Mouse (Mus musculus) Muller cell, postnatal 12 days (primary cell): ENCODE measurements around the gene Pcdh9.

Experiments used
- DNase-seq: peaks from one replicate; pipeline ENCODE4 v3.0.0-alpha.2; 2015; ENCODE audit errors: inconsistent ontology term

Gene Pcdh9

DNA sequence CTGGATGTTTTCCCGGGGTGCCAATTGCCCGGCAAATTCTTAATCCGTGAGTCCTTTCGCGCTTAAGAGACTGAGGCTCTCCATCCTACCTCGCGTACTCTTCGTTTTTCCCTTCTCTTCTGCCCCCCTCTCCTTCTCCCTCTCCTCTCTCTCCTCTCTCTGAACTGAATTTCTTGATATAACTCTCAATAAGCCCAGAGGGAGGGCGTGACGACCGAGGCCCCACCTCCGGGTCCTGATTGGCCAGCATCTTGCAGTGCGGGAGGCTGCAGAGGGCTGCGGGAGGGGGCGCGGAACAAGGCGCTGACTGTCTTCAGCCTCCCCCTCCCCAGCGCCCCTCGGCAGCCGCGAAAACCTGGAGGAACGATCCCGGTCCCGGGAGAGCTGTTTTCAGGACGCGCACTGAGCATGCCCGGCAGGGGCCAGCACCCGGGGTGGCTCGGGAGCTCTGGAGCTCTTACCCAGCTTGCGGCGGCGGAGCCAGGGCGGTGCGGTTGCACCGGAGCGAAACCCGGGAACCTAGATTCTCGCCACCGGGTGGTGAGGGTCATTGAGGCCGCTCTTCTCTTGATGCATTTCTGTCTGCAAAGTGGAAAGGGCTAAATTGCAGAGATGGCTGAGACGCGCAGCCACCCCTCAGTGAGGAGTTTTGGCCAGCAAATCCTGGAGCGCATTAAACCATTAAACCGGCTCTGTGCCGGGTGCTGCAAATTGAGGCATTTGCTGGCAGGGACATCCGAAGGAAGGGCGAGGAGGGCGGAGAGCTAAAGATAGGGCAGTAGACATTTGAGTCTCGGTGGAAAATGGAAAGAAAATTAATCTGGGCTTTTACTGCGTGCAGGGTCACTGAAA is at the start of gene Pcdh9:
Gene Pcdh9, minus strand, starts transcription at position 161 of the 852 bp plus-strand sequence.
- peak; percentile 99 for DNase-seq

DNA sequence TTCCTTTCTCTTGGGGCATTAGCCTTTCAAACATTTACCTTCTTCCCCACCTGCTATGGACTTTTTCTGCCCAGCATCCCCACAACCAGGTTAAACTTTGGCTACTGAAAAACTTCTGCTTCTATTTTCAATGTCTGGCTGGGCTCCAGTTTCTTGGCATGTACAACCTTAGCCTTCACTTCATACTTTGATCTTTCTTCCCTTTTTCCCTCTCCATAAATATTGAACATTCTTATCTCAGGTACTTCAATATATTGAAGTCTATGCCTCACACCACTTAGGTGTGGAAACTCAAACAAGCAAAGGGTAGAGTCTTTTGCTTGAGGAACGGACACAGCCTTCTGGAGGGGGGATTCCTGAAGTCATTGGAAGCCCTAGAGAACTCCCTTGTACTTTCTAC is 16.4 kb upstream of the Pcdh9 start:
- no peak for DNase-seq

DNA sequence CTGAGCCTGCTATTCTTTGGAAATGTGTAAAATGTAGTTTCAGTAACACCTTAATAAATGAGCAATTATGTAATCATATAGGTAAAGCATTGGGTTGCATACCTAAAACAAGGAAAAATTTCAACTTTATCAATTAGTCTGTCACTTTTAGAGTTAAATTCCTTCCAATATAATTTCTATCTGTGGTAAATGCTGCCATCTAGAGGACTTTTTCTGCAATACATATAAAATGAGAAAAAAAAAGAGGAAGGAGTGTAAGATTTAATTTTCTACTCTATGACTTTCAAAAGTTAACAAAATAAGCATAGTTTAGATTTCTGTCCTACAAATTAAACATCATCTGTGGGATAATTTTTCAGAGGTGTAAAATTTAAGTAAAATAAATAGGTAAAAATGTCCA is 8.1 kb upstream of the Pcdh9 start:
- peak; percentile 27 for DNase-seq

DNA sequence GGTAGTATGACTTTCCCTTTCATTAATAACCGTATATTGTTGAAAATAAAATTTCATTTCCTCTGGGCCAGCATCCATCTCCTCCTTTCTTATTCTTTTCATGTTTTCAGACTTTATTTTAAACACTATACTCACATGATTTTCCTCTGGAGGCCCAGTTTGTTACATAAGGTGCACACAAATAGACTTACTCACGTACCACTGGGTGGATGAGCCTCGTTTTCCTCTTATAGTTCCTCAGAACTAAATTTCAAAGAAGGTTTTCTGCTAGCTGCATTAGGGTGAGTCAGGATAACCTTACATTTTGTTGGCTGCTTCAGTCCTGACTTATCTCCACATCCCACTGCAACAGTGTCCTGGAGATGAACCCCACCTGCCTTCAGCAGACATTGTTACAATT is 4.7 kb upstream of the Pcdh9 start:
- no peak for DNase-seq

DNA sequence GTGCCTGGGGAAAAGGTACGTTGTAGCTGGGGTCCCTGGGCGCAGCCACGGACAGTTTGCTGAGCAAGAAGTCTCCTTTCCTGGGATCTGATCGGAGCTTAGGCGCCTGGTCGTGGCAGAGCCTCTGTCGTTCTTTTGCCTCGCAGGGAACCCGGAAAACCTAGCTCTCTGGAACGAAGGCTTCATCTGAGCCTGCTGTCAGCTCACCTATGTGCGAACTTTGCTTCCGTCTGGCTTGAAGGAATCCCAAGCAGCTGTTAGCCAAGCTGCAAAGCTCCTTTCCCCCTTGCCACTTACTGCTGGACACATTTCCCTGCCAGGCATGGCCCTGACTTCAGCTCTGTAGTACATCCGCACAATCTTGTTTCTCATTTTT is 880 bp upstream of the Pcdh9 start:
- DNase-seq: no peak

DNA sequence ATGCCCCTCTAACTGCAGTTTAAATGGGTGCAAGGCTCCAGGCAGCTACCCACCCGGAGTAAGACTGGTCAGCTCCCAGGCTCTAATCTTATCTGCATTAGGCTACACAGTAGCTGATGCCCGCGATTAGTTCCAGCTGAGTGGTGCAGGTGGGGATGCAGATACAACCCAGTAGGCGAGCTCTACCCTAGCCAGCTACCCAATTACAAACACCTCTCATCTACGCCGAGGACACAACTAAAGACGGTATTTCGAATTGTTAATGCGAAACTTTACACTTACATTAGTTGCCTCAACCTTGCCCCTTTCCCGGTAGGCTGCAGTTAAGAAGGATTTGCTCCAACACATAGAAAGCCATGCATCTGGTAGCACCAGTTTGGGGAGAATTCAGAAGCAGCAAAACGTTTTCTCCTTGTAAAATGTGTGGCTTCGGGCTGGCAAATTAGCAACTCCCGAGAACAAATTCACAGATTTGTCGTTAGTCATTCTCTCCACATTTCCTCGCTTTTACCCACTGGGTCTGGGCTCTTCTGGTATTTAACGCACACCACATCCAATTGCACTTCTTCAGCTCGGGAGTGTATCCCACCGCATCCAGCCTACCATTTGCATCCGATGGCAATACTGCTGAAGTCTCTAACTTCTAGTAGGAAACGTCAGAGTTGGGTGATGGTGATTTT is 500 bp downstream of the Pcdh9 start:
- no peak for DNase-seq

DNA sequence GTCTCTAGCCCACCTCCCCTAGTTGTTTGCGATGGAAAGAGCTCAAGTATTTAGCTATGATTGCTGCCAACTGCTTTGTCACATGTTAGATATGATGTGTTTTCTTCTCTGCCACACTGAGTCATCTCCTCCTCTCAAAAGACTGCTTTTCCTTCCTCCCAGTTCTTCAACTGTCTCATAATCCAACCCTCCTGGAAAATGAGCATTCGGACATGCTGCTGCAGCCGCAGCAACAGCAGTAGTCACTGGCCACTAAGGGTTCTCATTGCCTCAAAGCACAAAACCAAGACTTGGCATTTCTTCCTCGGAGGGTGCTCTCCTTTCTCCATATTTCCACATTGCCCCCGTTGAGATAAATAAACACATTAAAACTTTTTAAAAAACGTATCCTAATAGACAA is 1.2 kb downstream of the Pcdh9 start:
- peak; percentile 36 for DNase-seq

DNA sequence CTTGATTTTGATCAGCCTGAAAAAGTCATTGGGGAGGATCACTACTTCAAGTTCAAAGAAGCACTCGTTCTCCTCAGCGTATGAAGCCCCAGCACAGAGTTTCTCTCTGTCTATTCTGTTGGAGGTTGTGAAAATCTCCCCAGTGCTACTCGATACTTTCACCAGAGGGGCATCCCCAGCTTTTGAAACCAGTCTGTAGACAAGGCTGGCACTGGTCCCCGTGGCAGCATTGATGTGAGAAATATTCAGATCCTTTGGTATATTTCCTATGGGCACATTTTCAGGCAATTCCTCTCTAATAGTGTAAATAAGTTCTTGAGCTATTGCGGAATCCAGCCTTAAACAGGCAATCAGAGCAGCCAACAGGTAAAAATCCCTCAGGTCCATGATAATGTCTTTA is 2.1 kb downstream of the Pcdh9 start:
- DNase-seq: no peak

DNA sequence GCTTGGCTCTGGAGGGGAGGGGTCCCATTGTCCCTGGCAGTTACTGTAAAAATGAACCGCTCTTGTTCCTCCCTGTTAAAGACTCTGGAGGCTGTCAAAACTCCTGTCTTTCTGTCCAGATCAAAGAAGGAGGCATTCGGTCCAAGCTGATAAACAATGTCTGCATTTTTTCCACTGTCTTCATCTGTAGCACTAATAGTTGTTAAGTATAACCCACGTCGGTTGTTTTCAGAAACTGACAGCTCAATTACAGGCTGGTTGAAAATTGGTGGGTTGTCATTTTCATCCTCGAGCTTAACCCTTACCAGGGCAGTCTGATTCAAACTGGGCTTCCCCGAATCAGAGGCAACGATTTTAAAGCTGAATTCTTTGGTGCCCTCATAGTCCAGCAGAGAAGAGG is 3.4 kb downstream of the Pcdh9 start:
- no peak for DNase-seq

DNA sequence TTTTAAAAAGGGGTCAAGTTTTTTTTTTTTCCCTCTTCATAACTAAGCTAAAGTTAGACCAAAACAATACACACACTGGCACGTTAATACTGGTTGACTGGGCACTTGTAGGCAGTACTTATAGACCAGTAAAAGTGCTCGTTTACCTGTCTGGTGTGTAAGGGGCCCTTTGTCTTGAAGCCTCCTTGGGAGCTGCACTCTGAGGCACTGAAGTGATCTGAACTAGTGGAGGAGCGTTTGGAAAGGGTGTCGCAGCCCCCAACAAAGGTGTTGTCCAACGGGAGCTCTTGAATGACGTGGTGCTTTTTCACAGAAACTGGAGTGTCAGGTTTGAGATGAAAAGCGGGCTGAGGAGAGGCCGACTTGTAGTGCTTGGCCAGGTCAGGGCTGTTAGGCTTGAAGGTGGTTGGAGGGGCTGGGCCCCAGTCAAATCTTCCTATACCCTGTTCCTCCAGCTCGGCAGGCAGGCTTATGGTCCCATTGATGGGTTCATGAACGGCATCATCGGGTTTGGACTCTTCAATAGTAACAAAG is 4.9 kb downstream of the Pcdh9 start:
- DNase-seq: no peak

DNA sequence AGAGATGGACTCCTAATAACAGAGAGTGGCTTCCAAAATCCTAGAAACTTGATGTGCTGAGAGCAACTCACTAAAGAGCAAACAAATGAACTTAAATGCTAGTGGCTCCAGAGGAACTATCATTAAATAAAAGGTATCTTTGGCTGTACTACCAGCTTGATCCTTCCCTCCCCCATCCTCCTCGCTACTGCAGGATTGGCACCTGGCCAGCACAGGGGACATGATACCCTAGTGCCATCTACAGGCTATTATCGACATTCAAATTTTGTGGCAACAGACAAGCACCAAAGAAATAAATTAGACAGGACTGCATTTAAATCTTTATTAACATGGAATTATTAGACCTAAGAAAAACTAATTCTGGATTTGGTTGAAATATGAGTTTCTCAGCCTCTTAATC is 6.0 kb downstream of the Pcdh9 start:
- DNase-seq: peak; percentile 70

DNA sequence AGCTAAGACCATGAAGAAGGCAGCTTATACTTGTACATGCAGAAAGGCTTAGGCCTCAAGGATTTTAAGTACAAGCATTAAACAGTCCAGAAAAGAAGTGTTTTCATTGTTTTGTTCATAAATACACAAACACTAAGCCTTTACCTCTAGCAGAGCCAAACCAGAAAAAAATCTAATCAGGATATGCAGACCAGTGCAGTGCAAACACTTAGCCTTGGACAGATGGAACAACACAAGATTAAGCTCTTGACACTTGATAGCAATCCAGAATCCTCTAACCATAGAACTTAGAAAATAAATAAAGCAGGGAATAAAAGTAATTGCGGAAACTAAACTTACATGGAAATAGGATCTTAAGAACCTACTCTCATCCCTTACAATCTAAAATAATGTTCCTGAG is 10.4 kb downstream of the Pcdh9 start:
- no peak for DNase-seq

DNA sequence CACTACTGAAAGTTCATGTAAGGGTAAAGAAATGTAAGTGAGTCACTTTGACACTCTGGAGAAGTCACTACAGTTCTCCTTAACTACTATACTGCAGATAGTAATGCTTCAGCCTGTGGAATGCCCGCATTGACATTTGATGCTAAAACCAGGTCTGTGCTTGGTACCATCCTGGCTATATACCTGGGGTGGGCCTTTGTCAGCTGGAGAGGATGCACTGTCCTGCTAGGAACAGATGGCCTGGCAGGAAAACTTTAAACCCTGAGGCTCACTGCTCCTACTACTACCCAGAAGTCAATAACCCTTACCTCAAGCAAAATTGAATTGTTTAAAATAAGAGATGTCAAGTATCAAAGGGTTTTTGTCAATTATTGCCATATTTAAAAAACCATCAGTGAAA is 14.5 kb downstream of the Pcdh9 start:
- no peak for DNase-seq

DNA sequence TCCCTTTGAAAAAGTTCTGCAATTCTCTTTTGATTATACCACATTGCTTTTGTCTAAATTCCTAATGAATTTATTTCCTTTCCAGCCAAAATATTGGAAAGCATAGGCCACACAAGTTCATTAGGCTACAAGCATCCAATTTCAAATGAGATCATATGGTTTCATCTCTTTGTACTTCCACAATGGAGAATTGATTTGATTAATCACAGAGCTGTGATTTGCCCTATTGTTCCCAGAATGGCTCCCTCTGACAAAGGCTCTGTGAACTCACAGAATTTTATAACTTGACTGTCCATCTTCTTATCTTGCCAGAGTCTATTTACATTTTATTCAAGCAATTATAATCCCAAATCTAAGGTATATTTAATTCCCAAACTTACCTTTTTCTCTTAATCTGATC is 22.3 kb downstream of the Pcdh9 start:
- DNase-seq: no peak

DNA sequence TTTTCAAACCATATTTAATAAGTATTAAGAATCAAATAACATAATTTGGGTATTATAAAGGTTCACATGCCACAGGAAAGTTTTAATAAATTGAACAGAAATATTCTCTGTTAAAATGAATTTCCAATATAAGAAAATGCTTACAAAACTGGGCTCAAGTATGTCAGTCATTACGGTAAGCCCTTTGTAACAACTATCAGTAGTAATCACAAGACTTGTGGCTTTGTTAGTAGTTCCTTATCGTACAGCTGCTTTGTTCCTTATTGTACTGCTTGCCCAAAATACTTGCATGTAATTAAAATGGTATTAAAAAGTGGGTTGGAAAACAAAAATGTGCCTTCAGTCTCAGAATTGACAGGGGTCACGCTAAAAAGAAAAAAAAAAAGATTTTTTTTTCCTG is 32.4 kb downstream of the Pcdh9 start:
- DNase-seq: no peak

DNA sequence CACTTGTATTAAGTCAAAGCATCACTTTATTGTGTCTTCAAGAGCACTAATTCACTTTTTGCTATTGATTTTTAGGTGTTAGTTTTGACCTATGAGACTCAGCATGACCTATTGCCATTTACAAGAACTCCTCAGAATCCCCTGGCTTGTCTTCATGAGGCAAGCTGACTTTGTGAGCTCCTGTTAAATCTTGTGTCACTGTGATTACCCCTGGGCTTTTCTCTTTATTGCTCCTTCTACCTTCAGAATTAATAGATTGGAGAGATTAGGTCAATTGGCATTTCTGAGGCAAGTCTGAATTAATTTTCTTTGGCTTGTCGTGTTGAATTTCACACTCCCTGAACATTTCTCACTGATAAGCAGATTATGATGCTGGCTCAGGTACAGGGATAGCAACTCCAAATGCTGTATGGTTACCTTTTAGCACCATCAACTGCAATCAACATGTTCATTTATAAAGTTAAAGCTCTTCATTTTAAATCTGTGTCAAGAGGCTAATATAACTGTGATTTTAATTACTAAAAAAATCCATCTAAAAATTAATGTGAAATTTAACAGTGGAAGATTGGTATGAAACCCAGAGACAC is 44.3 kb downstream of the Pcdh9 start:
- no peak for DNase-seq

DNA sequence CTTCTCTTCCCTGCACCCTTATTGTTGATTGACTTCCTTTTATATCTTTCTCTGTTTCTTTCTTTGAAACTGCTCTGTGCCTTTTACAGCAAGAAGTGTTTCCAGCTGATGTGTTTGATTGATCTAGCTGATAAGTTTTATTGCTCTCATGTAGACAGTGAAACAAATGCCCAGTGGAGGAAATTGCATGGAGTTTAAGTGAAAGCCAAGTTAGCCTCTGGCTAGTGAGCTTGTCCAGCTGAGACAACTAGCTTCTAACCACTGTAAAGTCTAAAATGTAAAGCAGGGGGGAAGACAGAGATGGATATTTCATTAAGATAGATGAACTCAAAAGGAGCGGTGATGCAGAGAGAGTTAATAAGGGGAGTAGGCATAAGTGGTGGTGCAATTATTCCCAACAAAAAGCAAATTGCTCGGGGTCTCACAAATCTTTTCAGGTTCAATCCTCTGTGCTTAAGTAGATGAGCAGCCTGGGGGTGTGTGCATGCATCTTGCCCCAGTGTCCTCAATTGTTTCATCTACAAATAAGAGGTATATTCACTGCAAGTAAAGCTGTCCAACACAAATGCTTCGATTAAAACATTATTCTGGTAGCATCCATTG is 47.7 kb downstream of the Pcdh9 start:
- DNase-seq: no peak

DNA sequence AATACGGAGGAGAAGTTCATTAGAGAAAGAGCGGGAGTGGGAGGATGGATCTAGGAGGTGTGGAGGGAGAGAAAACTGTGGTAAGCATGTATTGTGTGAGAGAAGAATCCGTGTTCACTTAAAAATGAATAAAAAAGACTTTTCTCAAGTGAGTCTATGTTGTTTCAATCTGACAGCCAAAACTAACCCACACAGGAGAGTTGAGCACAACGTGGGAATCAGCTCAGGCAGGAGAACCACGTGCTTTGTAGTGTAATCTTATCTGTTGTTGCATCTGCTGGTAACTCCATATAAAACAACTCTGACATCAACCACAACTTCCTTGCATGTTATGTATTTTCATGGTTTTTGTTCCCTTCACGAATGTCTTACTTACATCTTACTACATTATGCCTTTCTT is 58.0 kb downstream of the Pcdh9 start:
- no peak for DNase-seq

DNA sequence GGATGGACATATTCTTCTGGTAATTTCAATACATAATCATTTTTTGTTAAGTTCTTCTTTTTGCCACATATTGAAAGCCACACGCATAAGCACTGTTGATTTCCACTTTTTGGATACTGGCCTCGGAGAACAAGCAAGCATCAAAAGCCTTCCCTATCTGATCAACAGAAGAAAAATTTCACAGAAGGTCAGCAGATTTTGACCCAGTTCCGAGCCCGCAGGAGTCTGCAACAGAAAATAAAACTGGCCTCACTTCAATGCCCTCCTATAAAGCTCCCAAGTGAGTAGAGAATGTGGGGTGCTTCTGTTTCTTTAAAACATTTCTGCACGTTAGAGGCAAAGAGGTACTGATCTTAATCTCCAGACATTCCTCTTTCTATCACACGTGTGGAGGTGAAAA is 63.3 kb downstream of the Pcdh9 start:
- DNase-seq: no peak

DNA sequence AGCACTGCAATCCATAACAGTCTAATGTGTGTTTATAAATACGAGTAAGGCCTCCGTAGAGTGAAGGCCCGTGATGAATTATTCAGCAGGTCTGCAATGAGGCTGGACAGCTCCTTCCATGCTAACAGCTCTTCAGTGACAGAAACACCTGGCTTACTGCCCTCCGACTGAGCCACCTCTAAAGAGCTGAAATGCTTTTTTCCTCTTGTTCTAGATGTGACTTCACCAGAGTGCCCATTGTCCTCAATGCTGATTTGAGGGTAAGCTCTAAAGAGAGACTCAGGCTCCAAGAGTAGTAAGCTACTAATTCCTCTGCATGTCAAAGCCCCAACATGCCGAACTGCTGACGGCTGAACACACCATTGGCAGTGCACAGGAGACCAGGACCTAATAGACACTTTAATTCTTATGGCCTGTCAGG is 64.4 kb downstream of the Pcdh9 start:
- peak; percentile 45 for DNase-seq

DNA sequence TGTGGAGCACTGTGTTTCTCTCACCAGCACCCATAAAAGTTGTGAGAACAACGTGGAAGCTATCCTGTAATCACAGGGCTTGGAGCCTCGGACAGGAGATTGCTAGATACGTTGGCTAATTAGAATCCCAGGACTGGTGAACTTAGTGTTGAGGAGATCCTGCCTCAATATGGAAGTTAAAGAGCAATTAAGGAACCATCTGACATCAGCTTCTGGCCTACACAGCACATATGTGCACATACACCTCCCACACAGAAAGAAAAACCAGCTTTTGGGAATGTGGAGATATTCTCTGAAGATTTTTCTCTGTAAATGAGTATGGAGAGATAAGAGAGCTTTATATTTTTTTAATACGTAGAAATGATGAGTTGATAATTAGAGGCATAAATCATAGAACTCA is 71.6 kb downstream of the Pcdh9 start:
- DNase-seq: no peak

DNA sequence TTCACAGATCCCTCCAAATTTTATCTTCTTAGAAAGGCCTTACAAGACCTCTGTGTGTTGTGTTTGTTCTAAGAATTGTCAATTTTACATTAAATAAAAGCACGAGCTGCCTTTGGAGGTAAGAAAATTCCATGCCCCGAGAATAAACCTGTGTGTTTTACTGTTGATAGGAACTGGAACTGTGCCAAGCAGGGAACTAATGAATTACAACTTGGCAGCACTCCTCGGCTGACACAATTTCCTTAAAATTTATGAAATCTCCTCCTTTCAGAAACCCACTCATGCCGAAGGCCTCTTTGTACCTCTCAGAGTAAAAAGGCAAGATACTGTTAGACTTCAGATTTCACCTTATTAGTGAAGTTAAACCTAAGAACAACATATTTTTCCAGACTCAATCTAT is 72.9 kb downstream of the Pcdh9 start:
- no peak for DNase-seq
